Mouse (Mus musculus): ENCODE data around the gene Nedd9.
"Not testable (repeated sequence)": the region's sequence is repeated elsewhere in the genome, so short reads cannot be mapped to it uniquely, and the experiment has no call there.

Nedd9 gene

GRCm38 (mm10) chr13:41298996-41299395 is 188.2 kb downstream of the Nedd9 start:
- no peak for DNase-seq (ENCODE audit: low read depth, low spot score)

- no peak for DNase-seq (ENCODE audit: low read depth, low spot score)
Observed at GRCm38 (mm10) chr13:41298533-41298932, 188.6 kb downstream of the Nedd9 start.

GRCm38 (mm10) chr13:41296396-41296795 is 190.8 kb downstream of the Nedd9 start:
- DNase-seq (ENCODE audit: low read depth, low spot score) = no peak

GRCm38 (mm10) chr13:41295886-41296285 is 191.3 kb downstream of the Nedd9 start:
- DNase-seq (ENCODE audit: low read depth, low spot score) = no peak

GRCm38 (mm10) chr13:41293595-41293994 is 193.6 kb downstream of the Nedd9 start:
- DNase-seq (ENCODE audit: low read depth, low spot score) = no peak

GRCm38 (mm10) chr13:41291466-41291974 is 195.6 kb downstream of the Nedd9 start:
- DNase-seq (ENCODE audit: low read depth, low spot score) = no peak

- DNase-seq (ENCODE audit: low read depth, low spot score) = no peak
Observed at GRCm38 (mm10) chr13:41286285-41286684, 200.9 kb downstream of the Nedd9 start.

GRCm38 (mm10) chr13:41285448-41285847 is 201.7 kb downstream of the Nedd9 start:
- DNase-seq (ENCODE audit: low read depth, low spot score) = no peak

GRCm38 (mm10) chr13:41283256-41283655 is 203.9 kb downstream of the Nedd9 start:
- DNase-seq (ENCODE audit: low read depth, low spot score) = peak; percentile 79

GRCm38 (mm10) chr13:41280696-41281095 is 206.5 kb downstream of the Nedd9 start:
- DNase-seq (ENCODE audit: low read depth, low spot score) = peak; percentile 19

- no peak for DNase-seq (ENCODE audit: low read depth, low spot score)
Observed at GRCm38 (mm10) chr13:41273927-41274650, 213.1 kb downstream of the Nedd9 start, which contains the start of gene Gm17364. Gene Gm17364, minus strand, starts transcription at chr13:41273977.

- DNase-seq (ENCODE audit: low read depth, low spot score) = no peak
Observed at GRCm38 (mm10) chr13:41267827-41268408, 219.2 kb downstream of the Nedd9 start.

- DNase-seq (ENCODE audit: low read depth, low spot score) = no peak
Observed at GRCm38 (mm10) chr13:41263304-41264006, 223.7 kb downstream of the Nedd9 start.

GRCm38 (mm10) chr13:41261617-41262016 is 225.5 kb downstream of the Nedd9 start:
- not testable (repeated sequence) for DNase-seq (ENCODE audit: low read depth, low spot score)

Measured in ES-CJ7 (cell line).